Mouse (Mus musculus): Measurements from ENCODE around the gene Sesn1. TPM values are rescaled to one million over a fixed set of nuclear protein-coding genes. Genes with fewer than 3 reads are reported as not detected.
A peak's percentile ranks its signal among the peaks of the same experiment; 100 is the strongest.

Gene Sesn1
- polyA plus RNA-seq, 1 experiment = 9.7 TPM

- Histone ChIP-seq H3K4me2 (ENCODE audit: low read depth) (peak overlapping the region; percentile 33), H3K36me3 (ENCODE audit: control insufficient read depth, insufficient read depth) (peaks cover 8% of the 10 kb centered on the region)
These were observed 84.0 kb downstream of the Sesn1 start for GRCm38 (mm10) chr10:41893433-41894411.

GRCm38 (mm10) chr10:41896425-41896824 lies 86.7 kb downstream of the Sesn1 start:
- H3ac ChIP-seq (ENCODE audit: control insufficient read depth, insufficient read length) = no peak overlapping the region
- H3K36me3 ChIP-seq (ENCODE audit: control insufficient read depth, insufficient read depth) = peaks cover 9% of the 10 kb centered on the region
- TF ChIP-seq TCF12 (IDR thresholded peaks at IDR 0.05; ENCODE audit: insufficient read depth, poor library complexity, severe bottlenecking) (no peak), SRF (IDR thresholded peaks at IDR 0.05; ENCODE audit: control insufficient read depth, insufficient read length, low read depth) (no peak), MYOG (IDR thresholded peaks at IDR 0.05; ENCODE audit: control insufficient read depth in 1 of 3, insufficient read depth in 1 of 3, insufficient read length in 2 of 3, low read depth in 2 of 3) (no peak), E2F4 (IDR thresholded peaks at IDR 0.05; ENCODE audit: insufficient read depth) (no peak), POLR2AphosphoS2 (IDR thresholded peaks at IDR 0.05; ENCODE audit: insufficient read length, low read depth) (no peak), TCF3 (IDR thresholded peaks at IDR 0.05; ENCODE audit: insufficient read length, low read depth) (no peak), MAX (IDR thresholded peaks at IDR 0.05; ENCODE audit: low read depth) (no peak), REST (IDR thresholded peaks at IDR 0.05; ENCODE audit: insufficient read depth, insufficient read length) (no peak), CEBPB (IDR thresholded peaks at IDR 0.05; ENCODE audit: insufficient read depth, poor library complexity, severe bottlenecking) (no peak), USF1 (IDR thresholded peaks at IDR 0.05; ENCODE audit: low read depth) (no peak), POLR2A (IDR thresholded peaks at IDR 0.05; ENCODE audit: insufficient read length, low read depth) (no peak), MYOD1 (IDR thresholded peaks at IDR 0.05; ENCODE audit: control insufficient read depth in 1 of 3, insufficient read length in 2 of 3, low read depth in 2 of 3) (no peak)
- no peak overlapping the region for H3K4me3 ChIP-seq
- H3K4me2 ChIP-seq (ENCODE audit: low read depth) = no peak overlapping the region
- H3K27me3 ChIP-seq (ENCODE audit: control insufficient read depth, insufficient read depth, insufficient read length) = no peaks in the 10 kb centered on the region
- no peaks in the 10 kb centered on the region for H3K79me2 ChIP-seq (ENCODE audit: control insufficient read depth, insufficient read depth)

More at GRCm38 (mm10) chr10:41893433-41894411, 84.0 kb downstream of the Sesn1 start:
- Histone ChIP-seq H3K27me3 (ENCODE audit: control insufficient read depth, insufficient read depth, insufficient read length) (no peaks in the 10 kb centered on the region), H3ac (ENCODE audit: control insufficient read depth, insufficient read length) (no peak overlapping the region), H3K4me3 (no peak overlapping the region), H3K79me2 (ENCODE audit: control insufficient read depth, insufficient read depth) (peaks cover 4% of the 10 kb centered on the region)
- TF ChIP-seq USF1 (IDR thresholded peaks at IDR 0.05; ENCODE audit: low read depth) (no peak), TCF12 (IDR thresholded peaks at IDR 0.05; ENCODE audit: insufficient read depth, poor library complexity, severe bottlenecking) (no peak), POLR2AphosphoS2 (IDR thresholded peaks at IDR 0.05; ENCODE audit: insufficient read length, low read depth) (no peak), MYOG (IDR thresholded peaks at IDR 0.05; ENCODE audit: control insufficient read depth in 1 of 3, insufficient read depth in 1 of 3, insufficient read length in 2 of 3, low read depth in 2 of 3) (no peak), E2F4 (IDR thresholded peaks at IDR 0.05; ENCODE audit: insufficient read depth) (no peak), CEBPB (IDR thresholded peaks at IDR 0.05; ENCODE audit: insufficient read depth, poor library complexity, severe bottlenecking) (no peak), MYOD1 (IDR thresholded peaks at IDR 0.05; ENCODE audit: control insufficient read depth in 1 of 3, insufficient read length in 2 of 3, low read depth in 2 of 3) (no peak), TCF3 (IDR thresholded peaks at IDR 0.05; ENCODE audit: insufficient read length, low read depth) (no peak)

DNA sequence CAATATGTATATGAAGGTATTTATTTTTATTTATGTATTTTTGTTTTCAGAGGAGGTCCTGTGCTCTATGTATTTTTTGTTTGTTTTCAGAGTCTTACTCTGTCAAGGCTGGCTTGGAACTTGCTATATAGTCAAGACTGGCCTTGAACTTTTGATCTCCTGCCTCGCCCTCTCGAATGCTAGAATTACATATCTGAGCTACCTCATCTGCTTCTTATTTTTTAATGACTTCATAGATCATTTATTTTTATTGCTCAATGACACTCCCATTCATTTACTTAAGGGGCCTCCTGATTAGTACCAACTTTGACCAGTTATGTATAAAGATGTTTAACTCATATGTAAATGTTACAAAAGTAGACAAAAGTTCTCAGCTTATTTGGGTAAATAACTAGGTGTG lies 87.1 kb downstream of the Sesn1 start:
- no peak overlapping the region for H3ac ChIP-seq (ENCODE audit: control insufficient read depth, insufficient read length)
- H3K27me3 ChIP-seq (ENCODE audit: control insufficient read depth, insufficient read depth, insufficient read length) = no peaks in the 10 kb centered on the region
- H3K36me3 ChIP-seq (ENCODE audit: control insufficient read depth, insufficient read depth) = peaks cover 9% of the 10 kb centered on the region
- no peak overlapping the region for H3K4me3 ChIP-seq
- no peak for TF ChIP-seq MAX (IDR thresholded peaks at IDR 0.05; ENCODE audit: low read depth)
- TF ChIP-seq USF1 (IDR thresholded peaks at IDR 0.05; ENCODE audit: low read depth) = no peak
- no peak for TF ChIP-seq TCF3 (IDR thresholded peaks at IDR 0.05; ENCODE audit: insufficient read length, low read depth)
- TF ChIP-seq E2F4 (IDR thresholded peaks at IDR 0.05; ENCODE audit: insufficient read depth) = no peak
- TF ChIP-seq POLR2A (IDR thresholded peaks at IDR 0.05; ENCODE audit: insufficient read length, low read depth) = no peak
- TF ChIP-seq CEBPB (IDR thresholded peaks at IDR 0.05; ENCODE audit: insufficient read depth, poor library complexity, severe bottlenecking) = no peak
- TF ChIP-seq REST (IDR thresholded peaks at IDR 0.05; ENCODE audit: insufficient read depth, insufficient read length) = no peak
- TF ChIP-seq POLR2AphosphoS2 (IDR thresholded peaks at IDR 0.05; ENCODE audit: insufficient read length, low read depth) = no peak
- no peak for TF ChIP-seq SRF (IDR thresholded peaks at IDR 0.05; ENCODE audit: control insufficient read depth, insufficient read length, low read depth)
- TF ChIP-seq MYOD1 (IDR thresholded peaks at IDR 0.05; ENCODE audit: control insufficient read depth in 1 of 3, insufficient read length in 2 of 3, low read depth in 2 of 3) = no peak
- TF ChIP-seq MYOG (IDR thresholded peaks at IDR 0.05; ENCODE audit: control insufficient read depth in 1 of 3, insufficient read depth in 1 of 3, insufficient read length in 2 of 3, low read depth in 2 of 3) = no peak
- no peak for TF ChIP-seq TCF12 (IDR thresholded peaks at IDR 0.05; ENCODE audit: insufficient read depth, poor library complexity, severe bottlenecking)
- no peaks in the 10 kb centered on the region for H3K79me2 ChIP-seq (ENCODE audit: control insufficient read depth, insufficient read depth)
- no peak overlapping the region for H3K4me2 ChIP-seq (ENCODE audit: low read depth)

- Histone ChIP-seq H3K79me2 (ENCODE audit: control insufficient read depth, insufficient read depth) (no peaks in the 10 kb centered on the region), H3K4me2 (ENCODE audit: low read depth) (no peak overlapping the region), H3K4me3 (no peak overlapping the region), H3K36me3 (ENCODE audit: control insufficient read depth, insufficient read depth) (peaks cover 17% of the 10 kb centered on the region), H3ac (ENCODE audit: control insufficient read depth, insufficient read length) (no peak overlapping the region), H3K27me3 (ENCODE audit: control insufficient read depth, insufficient read depth, insufficient read length) (no peaks in the 10 kb centered on the region)
- no peak for TF ChIP-seq REST (IDR thresholded peaks at IDR 0.05; ENCODE audit: insufficient read depth, insufficient read length)
- no peak for TF ChIP-seq MAX (IDR thresholded peaks at IDR 0.05; ENCODE audit: low read depth)
- no peak for TF ChIP-seq POLR2A (IDR thresholded peaks at IDR 0.05; ENCODE audit: insufficient read length, low read depth)
These were observed 91.7 kb downstream of the Sesn1 start for GRCm38 (mm10) chr10:41901456-41901855.

All from myocyte (in vitro differentiated cells).